Mouse (Mus musculus) CH12.LX (cell line): ENCODE results near the gene Qk.

ENCODE experiments used
- CTCF ChIP-seq, 2 experiments: IDR thresholded peaks in 1 of 2; conservative IDR thresholded peaks in 1 of 2; 2 replicates each; pipeline ENCODE4 v1.5.1; 2011 to 2012; ENCODE audit warnings: low read depth in 2 of 2, low read length in 2 of 2, improper control_type of control experiment in 1 of 2, inconsistent platforms in 1 of 2, mild to moderate bottlenecking in 1 of 2, moderate library complexity in 1 of 2
- EP300 ChIP-seq: IDR thresholded peaks from 2 replicates; pipeline ENCODE4 v1.6.1; 2011; ENCODE audit warnings: low read length, improper control_type of control experiment
- ZC3H11A ChIP-seq: IDR thresholded peaks from 2 replicates; pipeline ENCODE4 v1.6.1; 2012; ENCODE audit warnings: low read depth, mild to moderate bottlenecking, inconsistent platforms, low read length, improper control_type of control experiment

GRCm38 (mm10) chr17:10327584-10328210, 8.0 kb upstream of the Qk start:
- TF ChIP-seq ZC3H11A (no peak), EP300 (no peak), CTCF (conservative IDR thresholded peaks at IDR 0.05 in 1 of 2, IDR thresholded peaks at IDR 0.05 in 1 of 2; ENCODE audit: low read depth in 2 of 2, low read length in 2 of 2) (no peak)
